Mouse (Mus musculus): ENCODE measurements at regions not wholly inside any gene's neighbourhood (a gene's known extent, or its start where the extent isn't known, plus 50 kb on each side); places are given as distances from the start of the nearest gene placed in this dataset.

DNA sequence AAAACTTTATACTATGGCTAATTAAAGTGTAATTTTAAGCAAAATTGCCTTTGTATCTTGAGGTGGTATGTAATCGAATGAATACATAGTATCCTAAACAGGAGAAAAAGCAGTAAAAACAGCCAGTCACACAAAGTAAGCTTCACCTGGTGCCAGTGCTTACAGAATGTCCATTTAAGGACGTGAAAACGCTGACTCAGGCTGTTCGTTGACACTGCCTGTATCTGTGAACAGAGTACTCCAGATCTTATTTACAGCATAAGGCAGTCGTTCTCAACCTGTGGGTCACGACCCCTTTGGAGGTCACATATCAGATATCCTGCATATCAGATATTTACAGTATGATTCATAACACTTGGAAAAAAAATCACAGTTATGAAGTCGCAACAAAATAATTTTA lies 194.8 kb downstream of the Wdr20rt start:
- no peak for DNase-seq (ENCODE audit: low read depth, low spot score)

DNA sequence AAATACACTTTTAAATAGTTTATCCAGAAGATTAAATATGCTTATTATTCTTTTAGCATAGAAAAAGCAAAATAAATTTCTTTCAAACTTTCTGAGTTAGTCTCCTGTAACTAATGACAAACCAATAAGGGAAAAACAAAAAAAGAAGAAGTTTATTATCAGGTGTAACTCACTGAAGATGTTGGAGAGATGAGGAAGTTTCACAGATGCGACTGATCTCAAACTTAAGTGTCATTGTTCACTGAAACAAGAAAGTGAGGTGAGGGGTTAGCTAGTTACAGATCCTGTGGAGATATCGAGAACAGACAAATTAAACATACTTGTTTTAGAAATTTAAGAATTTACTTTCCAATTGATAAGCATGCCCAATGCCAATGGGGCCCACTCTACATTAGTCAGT lies 199.2 kb downstream of the Wdr20rt start:
- no peak for DNase-seq (ENCODE audit: low read depth, low spot score)

GRCm38 (mm10) chr12:65425440-65425839 lies 200.1 kb downstream of the Wdr20rt start:
- DNase-seq (ENCODE audit: low read depth, low spot score): no peak

DNA sequence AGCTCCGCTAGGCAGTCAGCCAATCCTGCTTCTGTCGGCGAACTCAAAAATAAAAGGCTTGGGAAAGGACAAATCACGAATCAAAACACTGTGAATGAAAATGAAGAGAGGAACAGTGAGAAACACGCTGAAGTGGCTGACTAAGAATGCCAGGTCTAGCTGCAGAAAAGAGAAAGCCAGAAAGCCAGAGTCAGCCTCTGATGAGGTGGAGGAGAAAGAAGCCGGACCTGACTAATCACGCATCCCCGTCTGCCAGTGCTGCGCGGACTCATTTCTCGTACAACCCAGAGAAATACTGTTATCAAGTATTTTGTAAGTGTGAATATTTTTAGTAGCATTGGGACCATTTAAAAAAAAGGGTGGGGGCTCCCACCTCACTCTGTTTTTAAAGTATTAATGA lies 201.6 kb downstream of the Wdr20rt start:
- no peak for DNase-seq (ENCODE audit: low read depth, low spot score)

GRCm38 (mm10) chr12:65428214-65428981 lies 203.1 kb downstream of the Wdr20rt start:
- peak; percentile 88 for DNase-seq (ENCODE audit: low read depth, low spot score)

DNA sequence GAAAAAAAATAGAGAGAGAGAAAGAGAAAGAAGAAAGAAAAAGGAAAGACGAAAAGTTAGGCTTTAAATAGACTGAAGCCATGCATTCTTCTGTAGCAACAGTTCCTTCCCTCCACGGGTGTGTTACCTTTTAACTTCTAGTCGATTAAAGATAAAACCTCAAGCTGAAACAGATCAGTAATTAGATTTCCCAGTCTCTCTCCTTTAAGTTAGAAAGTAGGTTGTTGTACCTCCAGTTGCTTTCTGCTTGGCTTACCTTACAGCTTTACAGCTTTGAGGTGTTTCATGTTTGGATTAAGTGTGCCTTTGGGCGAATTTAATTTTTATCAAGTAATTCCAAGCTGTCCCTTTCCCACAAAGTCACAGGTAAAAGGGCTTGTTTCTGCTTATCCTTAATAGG lies 225.5 kb downstream of the Wdr20rt start:
- DNase-seq (ENCODE audit: low read depth, low spot score): no peak

GRCm38 (mm10) chr12:65455683-65456082 lies 230.4 kb downstream of the Wdr20rt start:
- no peak for DNase-seq (ENCODE audit: low read depth, low spot score)

DNA sequence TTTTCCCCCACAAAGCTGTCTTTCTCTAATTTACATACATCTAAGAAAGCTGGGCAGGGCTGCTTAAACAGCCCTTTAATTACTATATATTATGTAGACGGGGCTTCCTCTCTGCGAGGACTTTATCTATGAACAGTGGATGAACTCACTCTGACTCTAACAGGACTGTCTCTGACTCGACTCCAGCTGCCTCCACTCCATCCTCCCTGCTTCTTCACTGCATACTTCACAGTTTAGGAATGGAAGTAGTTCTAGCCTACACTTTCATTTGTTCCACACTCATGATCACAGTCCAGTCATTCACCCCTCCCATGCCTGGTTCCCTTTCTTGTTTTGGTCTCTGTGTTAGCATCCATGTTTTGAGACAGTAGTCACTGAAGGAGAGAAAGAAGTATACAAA lies 231.6 kb downstream of the Wdr20rt start:
- no peak for DNase-seq (ENCODE audit: low read depth, low spot score)

- no peak for DNase-seq (ENCODE audit: low read depth, low spot score)
These were observed 238.9 kb downstream of the Wdr20rt start for GRCm38 (mm10) chr12:65464246-65464645.

GRCm38 (mm10) chr12:65478674-65479073 lies 253.4 kb downstream of the Wdr20rt start:
- DNase-seq (ENCODE audit: low read depth, low spot score): peak; percentile 64

GRCm38 (mm10) chr12:65480829-65481228 lies 255.5 kb downstream of the Wdr20rt start:
- DNase-seq (ENCODE audit: low read depth, low spot score): no peak

- DNase-seq (ENCODE audit: low read depth, low spot score): no peak
These were observed 265.8 kb downstream of the Wdr20rt start for GRCm38 (mm10) chr12:65491092-65491491.

DNA sequence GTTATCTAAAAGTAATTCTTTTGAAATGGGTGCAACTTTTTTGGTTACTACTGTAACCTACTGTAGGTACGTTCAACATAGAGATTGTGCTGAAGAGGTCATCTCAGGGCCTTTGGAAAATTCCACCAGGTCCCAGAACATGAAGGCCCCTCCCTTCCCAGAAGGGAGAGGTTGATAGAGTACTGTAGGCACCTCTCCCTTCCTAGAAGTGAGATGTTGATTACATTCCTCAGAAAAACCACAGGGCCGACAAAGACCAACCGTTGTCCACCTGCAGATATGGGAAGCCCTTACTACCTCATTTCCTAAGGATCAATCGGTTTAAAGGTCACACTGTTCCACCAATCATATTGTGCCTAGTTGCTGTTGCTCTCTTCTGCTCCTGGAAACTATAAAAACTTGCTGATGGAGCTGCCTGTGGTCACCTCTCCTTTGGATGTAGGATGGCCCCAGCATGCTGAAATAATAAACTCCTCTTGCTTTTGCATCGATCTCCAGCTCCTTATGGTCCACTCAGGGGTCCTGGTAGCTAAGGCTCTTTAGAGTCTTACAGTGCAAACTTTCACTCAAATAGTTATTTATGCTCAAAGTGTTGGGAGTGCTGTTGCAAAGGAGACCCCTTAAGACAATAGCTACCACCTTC lies 269.2 kb downstream of the Wdr20rt start:
- no peak for DNase-seq (ENCODE audit: low read depth, low spot score)

DNA sequence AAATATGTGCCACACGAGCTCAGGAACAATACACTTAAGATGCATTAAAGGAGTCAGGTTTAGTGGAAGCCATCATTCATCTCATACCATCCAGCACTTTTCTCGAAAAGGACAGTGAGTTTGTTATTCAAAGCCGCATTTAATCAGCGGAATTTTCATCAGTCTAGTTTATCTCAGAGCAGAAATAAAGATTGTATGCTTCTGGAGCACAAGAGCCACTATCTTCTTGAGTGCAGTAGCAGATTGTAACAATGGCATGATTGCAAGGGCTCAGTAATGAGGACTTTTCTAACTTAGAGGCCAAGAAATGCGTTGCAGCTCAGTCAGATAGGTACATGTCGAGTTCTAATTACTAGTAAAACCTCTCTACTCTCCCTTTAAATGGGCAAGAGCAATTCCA lies 271.3 kb downstream of the Wdr20rt start:
- no peak for DNase-seq (ENCODE audit: low read depth, low spot score)

DNA sequence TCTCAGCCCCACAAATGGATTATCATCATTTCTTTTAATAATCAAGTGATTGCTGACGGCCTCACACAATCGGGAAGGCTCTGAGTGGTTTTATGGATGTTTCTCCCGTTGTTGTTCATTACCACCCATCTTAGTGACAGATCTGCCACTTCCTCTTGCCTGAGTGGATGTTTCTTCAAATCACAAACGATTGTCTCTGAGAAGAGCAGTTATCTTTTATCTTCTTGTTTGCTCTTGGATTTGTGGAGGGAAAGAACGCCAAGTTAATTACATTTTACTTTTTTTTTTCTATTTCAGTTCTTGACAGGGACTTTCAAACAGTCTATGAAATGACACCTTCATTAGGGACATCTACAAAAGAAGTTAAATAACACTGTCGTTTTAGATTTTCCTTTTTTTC lies 272.3 kb downstream of the Wdr20rt start:
- no peak for DNase-seq (ENCODE audit: low read depth, low spot score)

DNA sequence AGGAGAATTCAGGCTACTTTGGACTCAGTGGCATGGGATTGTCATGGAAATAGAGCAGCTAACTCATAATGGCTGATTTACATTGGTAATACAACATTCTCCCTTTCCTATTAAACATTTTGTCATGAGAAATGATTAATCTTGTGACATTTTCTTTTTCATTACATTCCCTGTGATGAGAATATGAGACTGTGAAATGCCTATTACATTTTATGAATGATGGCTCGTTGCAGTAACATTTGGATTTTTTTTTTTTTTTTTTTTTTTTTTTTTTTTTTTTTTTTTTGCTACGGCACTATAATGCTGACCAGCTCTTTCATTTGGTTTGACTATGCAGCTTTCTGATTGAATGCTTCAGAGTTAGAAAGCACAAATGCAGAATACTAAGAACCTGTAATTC lies 276.1 kb downstream of the Wdr20rt start:
- no peak for DNase-seq (ENCODE audit: low read depth, low spot score)

GRCm38 (mm10) chr12:65502045-65502444 lies 276.7 kb downstream of the Wdr20rt start:
- DNase-seq (ENCODE audit: low read depth, low spot score): no peak

DNA sequence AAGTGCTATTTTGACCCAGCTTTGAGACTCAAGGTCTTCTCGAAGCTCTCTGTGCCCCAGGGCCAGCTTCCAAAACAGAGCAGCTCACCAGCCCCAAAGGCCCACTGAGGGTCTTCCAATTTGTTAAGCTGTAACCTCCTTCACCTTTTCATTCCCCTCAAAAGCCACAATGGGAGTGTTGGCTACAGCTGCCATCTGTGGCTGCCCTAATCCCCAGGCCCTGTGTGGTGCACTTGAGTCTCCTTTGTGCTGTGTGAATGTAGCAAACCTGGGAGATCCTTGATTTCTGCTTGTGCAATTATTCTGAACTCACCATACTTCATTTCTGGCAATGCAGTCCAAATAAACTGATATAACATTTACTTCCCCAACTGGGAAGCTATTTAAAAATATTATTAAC lies 287.8 kb downstream of the Wdr20rt start:
- DNase-seq (ENCODE audit: low read depth, low spot score): no peak

- no peak for DNase-seq (ENCODE audit: low read depth, low spot score)
These were observed 308.9 kb downstream of the Wdr20rt start for GRCm38 (mm10) chr12:65534142-65534690.

GRCm38 (mm10) chr12:65548301-65548700 lies 323.0 kb downstream of the Wdr20rt start:
- DNase-seq (ENCODE audit: low read depth, low spot score): no peak

- no peak for DNase-seq (ENCODE audit: low read depth, low spot score)
These were observed 326.9 kb downstream of the Wdr20rt start for GRCm38 (mm10) chr12:65552230-65552629.

DNA sequence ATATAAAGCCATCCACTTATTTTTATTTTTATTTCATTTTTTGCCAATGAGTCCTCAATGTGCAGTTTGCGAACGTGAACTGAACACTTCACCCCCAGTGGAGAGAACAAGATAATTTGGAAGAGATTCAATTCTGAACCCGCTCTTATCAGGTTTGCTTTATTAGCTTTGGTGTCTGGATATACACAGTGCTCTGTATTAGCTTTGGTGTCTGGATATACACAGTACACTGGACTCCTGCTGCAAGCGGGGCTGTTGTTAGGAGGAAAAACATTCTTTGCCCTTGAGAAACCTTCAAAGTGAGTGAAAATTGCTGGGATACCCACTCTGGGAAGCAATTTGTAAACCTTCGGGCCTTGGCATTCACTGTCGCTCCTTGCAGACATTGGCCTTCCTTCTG lies 333.7 kb downstream of the Wdr20rt start:
- no peak for DNase-seq (ENCODE audit: low read depth, low spot score)

DNA sequence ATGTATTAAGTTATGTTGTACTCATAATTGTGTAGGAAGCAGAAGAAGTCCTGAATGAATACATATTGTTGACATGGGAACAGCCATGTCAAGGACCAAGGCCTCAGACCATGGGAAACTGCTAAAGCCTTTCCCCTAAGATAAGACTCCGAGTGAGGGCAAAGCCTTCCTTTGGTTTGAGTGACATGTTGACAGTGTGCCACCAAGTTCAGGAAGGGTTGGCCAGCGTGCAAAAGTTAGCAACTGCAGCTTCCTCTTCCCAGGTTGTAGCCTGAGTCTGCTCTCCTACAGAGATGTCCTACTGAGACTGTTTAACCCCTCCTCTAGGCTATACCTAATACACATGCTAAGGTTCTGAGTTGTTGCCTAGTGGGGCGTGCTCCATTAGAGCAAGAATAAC lies 334.5 kb downstream of the Wdr20rt start:
- no peak for DNase-seq (ENCODE audit: low read depth, low spot score)
